Mouse (Mus musculus): ENCODE results near the gene Rlbp1. TPM values are rescaled to one million over a fixed set of nuclear protein-coding genes. Genes with fewer than 3 reads are reported as not detected.

Gene Rlbp1
- not detected in 2 replicates for polyA plus RNA-seq (2012; ENCODE audit: low replicate concordance)

GRCm38 (mm10) chr7:79386422-79387133 lies at the start of gene Rlbp1:
TSS of gene Rlbp1 (minus strand) at chr7:79387048.

GRCm38 (mm10) chr7:79391883-79392649 lies 5.2 kb upstream of the Rlbp1 start, which contains the start of gene Fanci:
TSS of gene Fanci (plus strand) at chr7:79391929.

Other genes starting within 250 kb of the Rlbp1 start
- gene Mfge8, start 238.0 kb downstream of the Rlbp1 start, polyA plus RNA-seq (2012; ENCODE audit: low replicate concordance): 34.8 and 51.4 TPM in 2 replicates
- gene Abhd2, start 113.8 kb downstream of the Rlbp1 start, polyA plus RNA-seq (2012; ENCODE audit: low replicate concordance): 24.7 and 34.5 TPM in 2 replicates
- gene Fanci, start 4.9 kb upstream of the Rlbp1 start, polyA plus RNA-seq (2012; ENCODE audit: low replicate concordance): 0.12 and 0.49 TPM in 2 replicates
- 45.7 and 130 TPM in 2 replicates for gene Polg, start 79.3 kb upstream of the Rlbp1 start, polyA plus RNA-seq (2012; ENCODE audit: low replicate concordance)
- gene Rhcg, start 230.6 kb upstream of the Rlbp1 start, polyA plus RNA-seq (2012; ENCODE audit: low replicate concordance): not detected in 2 replicates

All from hematopoietic multipotent progenitor cell, adult 10-12 weeks (in vitro differentiated cells).